Mouse (Mus musculus) liver, embryonic 11.5 days (tissue): ENCODE data around the gene Slc16a11. TPM values are rescaled to one million over a fixed set of nuclear protein-coding genes. Genes with fewer than 3 reads are reported as not detected.

Experiments used
- ATAC-seq: fragments of 200-750 bp; cut with Nextera tagmentation; replicated peaks from 2 replicates; pipeline ENCODE4 v1.8.0; 2017; ENCODE audit warnings: moderate number of reproducible peaks, mild to moderate bottlenecking, moderate TSS enrichment, moderate library complexity; ENCODE audit not compliant: low FRiP score
- DNase-seq: peaks from one replicate; pipeline ENCODE4 v3.0.0-alpha.2; 2017; ENCODE audit warnings: low spot score
- H3K27ac ChIP-seq: fragments of 300-500 bp; sonication (generic); 2 replicates; pipeline ENCODE4 v1.5.1; 2014; ENCODE audit warnings: mild to moderate bottlenecking, low read depth, low read length, control low read depth
- H3K27me3 ChIP-seq: fragments of 300-500 bp; sonication (generic); replicated peaks from 2 replicates; pipeline ENCODE4 v1.6.1; 2014; ENCODE audit warnings: low read length, mixed read lengths; ENCODE audit not compliant: control insufficient read depth, insufficient read depth
- H3K36me3 ChIP-seq: fragments of 300-500 bp; sonication (generic); 2 replicates; pipeline ENCODE4 v1.6.1; 2014; ENCODE audit warnings: mild to moderate bottlenecking, low read length, moderate library complexity, mixed read lengths; ENCODE audit not compliant: control insufficient read depth, insufficient read depth
- H3K4me1 ChIP-seq: fragments of 300-500 bp; sonication (generic); replicated peaks from 2 replicates; pipeline ENCODE4 v1.6.1; 2014; ENCODE audit warnings: low read length, mixed read lengths; ENCODE audit not compliant: control insufficient read depth, insufficient read depth
- H3K4me2 ChIP-seq: fragments of 300-500 bp; sonication (generic); 2 replicates; pipeline ENCODE4 v1.6.1; 2014; ENCODE audit warnings: mild to moderate bottlenecking, control low read depth, moderate library complexity
- H3K4me3 ChIP-seq: fragments of 300-500 bp; sonication (generic); 2 replicates; pipeline ENCODE4 v1.5.1; 2014; ENCODE audit warnings: low read depth, low read length, control low read depth
- H3K9ac ChIP-seq: fragments of 300-500 bp; sonication (generic); 2 replicates; pipeline ENCODE4 v1.6.1; 2014; ENCODE audit warnings: low read depth, low read length, control low read depth
- H3K9me3 ChIP-seq: fragments of 300-500 bp; sonication (generic); 2 replicates; pipeline ENCODE4 v1.6.1; 2016; ENCODE audit warnings: low read length, inconsistent platforms, mixed read lengths; ENCODE audit not compliant: control insufficient read depth
- WGBS: fragments of 180-500 bp; shearing (Covaris S2); extraction: QIAGEN DNeasy Blood & Tissue Kit; methylation state at CpG from one replicate; pipeline ENCODE4 v1.1.7; 2014; 5-methylcytosine and 5-hydroxymethylcytosine counted together
- polyA plus RNA-seq: library from polyadenylated mRNA; unstranded; fragments of >200 nt; fragmentation: Nextera tagmentation; extraction: Ambion mirVana; gene quantifications from 2 replicates; pipeline ENCODE4 v1.2.1, GENCODE M21; 2014

The Slc16a11 gene
- polyA plus RNA-seq, 1 experiment from 2014 or later, result 0.75 TPM

GRCm38 (mm10) chr11:70210681-70211080, 1.9 kb upstream of the Slc16a11 start:
- DNase-seq (no peak), ATAC-seq (no peak)
- Histone ChIP-seq H3K4me3 (no peak overlapping the region), H3K27me3 (peaks cover 32% of the 10 kb centered on the region), H3K36me3 (no peaks in the 10 kb centered on the region), H3K9ac (no peak overlapping the region), H3K4me2 (no peak overlapping the region), H3K27ac (no peak overlapping the region), H3K4me1 (peaks cover 12% of the 10 kb centered on the region), H3K9me3 (no peaks in the 10 kb centered on the region)
- 79% methylated on average over 2 of the region's 2 CpGs for WGBS

- H3K4me2 ChIP-seq, result no peak overlapping the region
- ATAC-seq (no peak), DNase-seq (no peak)
- H3K9me3 ChIP-seq, result no peaks in the 10 kb centered on the region
- no peak overlapping the region for H3K27ac ChIP-seq
- no peak overlapping the region for H3K4me3 ChIP-seq
- no peak overlapping the region for H3K9ac ChIP-seq
- peaks cover 12% of the 10 kb centered on the region for H3K4me1 ChIP-seq
- 81% methylated on average over 6 of the region's 6 CpGs for WGBS
- peaks cover 38% of the 10 kb centered on the region for H3K27me3 ChIP-seq
- no peaks in the 10 kb centered on the region for H3K36me3 ChIP-seq
These were observed 580 bp upstream of the Slc16a11 start for GRCm38 (mm10) chr11:70211972-70212371.

DNA sequence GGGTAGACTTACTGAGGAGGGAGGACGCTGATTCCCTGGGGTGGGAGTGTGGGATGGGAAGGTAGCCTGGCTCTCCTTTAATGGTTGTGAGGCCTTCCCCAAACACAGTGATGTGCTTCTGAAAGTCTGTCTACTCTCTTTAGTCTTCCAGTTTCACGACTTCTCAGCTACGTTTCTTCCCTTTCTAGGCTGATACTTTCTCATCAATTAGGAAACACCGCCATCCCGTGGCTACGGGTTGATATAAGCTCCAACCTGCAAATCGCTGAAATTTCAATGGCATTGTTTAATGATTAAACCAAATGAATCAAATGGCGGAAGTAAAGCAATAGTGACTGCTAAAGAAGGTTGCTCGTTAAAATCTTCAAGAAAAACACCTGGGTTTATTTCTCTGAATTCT, 344 bp downstream of the Slc16a11 start:
- no peak overlapping the region for H3K27ac ChIP-seq
- DNase-seq (no peak), ATAC-seq (no peak)
- peaks cover 12% of the 10 kb centered on the region for H3K4me1 ChIP-seq
- no peaks in the 10 kb centered on the region for H3K9me3 ChIP-seq
- H3K9ac ChIP-seq, result no peak overlapping the region
- peaks cover 38% of the 10 kb centered on the region for H3K27me3 ChIP-seq
- WGBS, result 12% methylated on average over 9 of the region's 9 CpGs
- no peaks in the 10 kb centered on the region for H3K36me3 ChIP-seq
- H3K4me3 ChIP-seq, result no peak overlapping the region
- 0 out of 2 replicates have a peak overlapping the region, but pooled peaks have one; percentile 5 for H3K4me2 ChIP-seq

GRCm38 (mm10) chr11:70213736-70214135, 1.2 kb downstream of the Slc16a11 start:
- ATAC-seq (no peak), DNase-seq (no peak)
- WGBS, result 10% methylated on average over 26 of the region's 26 CpGs
- Histone ChIP-seq H3K4me1 (peaks cover 13% of the 10 kb centered on the region), H3K4me3 (peak overlapping the region; percentile 40), H3K4me2 (peak overlapping the region; percentile 73), H3K9ac (no peak overlapping the region), H3K36me3 (no peaks in the 10 kb centered on the region), H3K9me3 (no peaks in the 10 kb centered on the region), H3K27ac (no peak overlapping the region), H3K27me3 (peaks cover 38% of the 10 kb centered on the region)

DNA sequence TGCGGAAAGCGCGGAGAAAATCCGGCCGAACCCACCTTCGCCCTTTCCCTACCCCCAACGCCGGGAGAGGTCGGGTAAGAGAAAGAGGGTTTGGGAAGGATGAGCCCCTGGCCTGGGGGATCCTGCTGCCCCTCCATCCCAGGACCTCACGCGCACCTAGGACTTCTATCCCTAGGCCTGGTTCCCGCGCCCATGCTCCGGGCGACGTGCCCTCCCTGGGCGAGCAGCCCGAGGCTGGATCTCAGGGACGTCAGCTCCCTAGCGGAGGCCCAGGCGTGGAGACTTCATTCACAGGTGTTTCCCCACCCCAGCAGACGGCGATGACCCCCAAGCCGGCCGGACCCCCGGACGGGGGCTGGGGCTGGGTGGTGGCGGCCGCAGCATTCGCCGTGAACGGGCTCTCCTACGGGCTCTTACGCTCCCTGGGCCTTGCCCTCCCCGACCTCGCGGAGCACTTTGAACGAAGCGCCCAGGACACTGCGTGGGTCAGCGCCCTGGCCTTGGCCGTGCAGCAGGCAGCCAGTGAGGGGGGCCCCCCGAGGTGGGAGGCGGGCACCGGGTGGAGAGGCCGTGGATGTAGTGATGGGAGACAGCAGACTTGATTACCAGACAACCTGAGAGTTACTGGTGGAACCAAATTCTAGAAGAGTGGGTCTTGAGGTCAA, 1.8 kb downstream of the Slc16a11 start:
- ATAC-seq, result peak; percentile 40; the same call in 1 of the 2 replicates
- Histone ChIP-seq H3K4me1 (peaks cover 17% of the 10 kb centered on the region), H3K27ac (no peak overlapping the region), H3K27me3 (peaks cover 38% of the 10 kb centered on the region), H3K36me3 (no peaks in the 10 kb centered on the region), H3K9ac (peak overlapping the region; percentile 44), H3K4me2 (peak overlapping the region; percentile 73), H3K9me3 (no peaks in the 10 kb centered on the region), H3K4me3 (peak overlapping the region; percentile 40)
- DNase-seq, result peak; percentile 59
- 3% methylated on average over 46 of the region's 46 CpGs for WGBS

DNA sequence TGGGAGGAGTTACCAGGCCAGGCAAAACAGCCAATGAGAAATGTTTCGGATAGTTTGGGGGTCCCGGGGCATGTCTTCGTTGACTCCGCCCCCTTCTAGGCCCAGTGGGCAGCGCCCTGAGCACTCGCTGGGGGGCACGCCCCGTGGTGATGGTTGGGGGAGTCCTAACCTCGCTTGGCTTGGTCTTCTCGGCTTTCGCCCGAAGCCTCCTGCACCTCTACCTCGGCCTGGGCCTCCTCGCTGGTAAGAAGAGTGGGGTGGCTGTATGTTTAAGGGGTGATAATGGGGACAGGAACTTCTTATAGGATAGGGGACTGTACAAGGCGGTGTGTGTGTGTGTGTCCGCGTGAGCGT, 2.3 kb downstream of the Slc16a11 start:
- no peaks in the 10 kb centered on the region for H3K36me3 ChIP-seq
- peaks cover 38% of the 10 kb centered on the region for H3K27me3 ChIP-seq
- ATAC-seq (no peak), DNase-seq (no peak)
- H3K4me1 ChIP-seq, result peaks cover 17% of the 10 kb centered on the region
- H3K9ac ChIP-seq, result peak overlapping the region; percentile 44
- no peaks in the 10 kb centered on the region for H3K9me3 ChIP-seq
- H3K4me3 ChIP-seq, result peak overlapping the region; percentile 40
- peak overlapping the region; percentile 73 for H3K4me2 ChIP-seq
- 5% methylated on average over 18 of the region's 18 CpGs for WGBS
- H3K27ac ChIP-seq, result no peak overlapping the region

- Histone ChIP-seq H3K4me1 (peaks cover 17% of the 10 kb centered on the region), H3K4me3 (no peak overlapping the region), H3K27me3 (peaks cover 38% of the 10 kb centered on the region), H3K9ac (no peak overlapping the region), H3K27ac (no peak overlapping the region), H3K4me2 (peak overlapping the region; percentile 73; the same call in 1 of the 2 replicates), H3K36me3 (no peaks in the 10 kb centered on the region), H3K9me3 (no peaks in the 10 kb centered on the region)
- 24% methylated on average over 22 of the region's 22 CpGs for WGBS
- ATAC-seq (no peak), DNase-seq (no peak)
These were observed 2.7 kb downstream of the Slc16a11 start for GRCm38 (mm10) chr11:70215301-70215700.

- ATAC-seq (no peak), DNase-seq (no peak)
- 75% methylated on average over 3 of the region's 3 CpGs for WGBS
- peaks cover 17% of the 10 kb centered on the region for H3K4me1 ChIP-seq
- H3K36me3 ChIP-seq, result no peaks in the 10 kb centered on the region
- no peaks in the 10 kb centered on the region for H3K9me3 ChIP-seq
- no peak overlapping the region for H3K4me2 ChIP-seq
- no peak overlapping the region for H3K9ac ChIP-seq
- H3K27me3 ChIP-seq, result peaks cover 38% of the 10 kb centered on the region
- H3K4me3 ChIP-seq, result no peak overlapping the region
- H3K27ac ChIP-seq, result no peak overlapping the region
These were observed 3.6 kb downstream of the Slc16a11 start for GRCm38 (mm10) chr11:70216103-70216502.

DNA sequence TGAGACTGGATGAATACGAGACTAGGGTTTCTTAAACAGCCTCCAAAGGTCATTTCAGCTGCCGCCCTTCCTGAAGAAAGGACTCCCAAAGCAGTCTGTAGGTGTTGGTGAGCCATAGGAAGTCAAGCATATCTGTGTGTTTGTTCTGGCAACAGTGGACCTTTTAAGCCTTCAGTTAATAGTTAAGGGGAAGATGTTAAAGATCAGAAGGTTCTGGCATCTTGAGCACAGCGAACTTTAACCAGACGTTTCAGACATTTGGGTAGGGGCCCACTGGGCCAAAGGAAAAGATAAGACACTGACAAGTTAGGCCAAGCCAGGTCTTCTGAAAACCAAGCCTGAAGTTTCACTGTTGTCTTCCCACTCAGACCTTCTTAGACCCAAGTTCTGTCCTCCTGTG, 5.5 kb downstream of the Slc16a11 start:
- Histone ChIP-seq H3K4me1 (peaks cover 27% of the 10 kb centered on the region), H3K27ac (no peak overlapping the region), H3K4me2 (no peak overlapping the region), H3K4me3 (no peak overlapping the region), H3K9ac (no peak overlapping the region), H3K9me3 (no peaks in the 10 kb centered on the region), H3K36me3 (no peaks in the 10 kb centered on the region), H3K27me3 (peaks cover 34% of the 10 kb centered on the region)
- ATAC-seq (no peak), DNase-seq (no peak)
- 78% methylated on average over 4 of the region's 4 CpGs for WGBS
